Mouse (Mus musculus) liver, embryonic 14.5 days (tissue): ENCODE data around the gene Kalrn. TPM values are rescaled to one million over a fixed set of nuclear protein-coding genes. Genes with fewer than 3 reads are reported as not detected.

Experiments used
- ATAC-seq: fragments of 200-750 bp; cut with Nextera tagmentation; 2 replicates; pipeline ENCODE4 v1.8.0; 2017; ENCODE audit warnings: moderate number of reproducible peaks, mild to moderate bottlenecking, moderate library complexity; ENCODE audit not compliant: insufficient read depth
- DNase-seq, 3 experiments: peaks; one replicate each; pipeline ENCODE4 v3.0.0-alpha.2; 2012 to 2013; ENCODE audit warnings: low read depth in 3 of 3, low spot score in 3 of 3
- H3K27ac ChIP-seq: fragments of 300-500 bp; sonication (generic); 2 replicates; pipeline ENCODE4 v1.5.1; 2014; ENCODE audit warnings: moderate library complexity, mild to moderate bottlenecking, control low read depth, inconsistent platforms
- H3K27me3 ChIP-seq: fragments of 300-500 bp; sonication (generic); 2 replicates; pipeline ENCODE4 v1.6.1; 2014; ENCODE audit warnings: mild to moderate bottlenecking, low read length, moderate library complexity; ENCODE audit not compliant: control insufficient read depth, insufficient read depth
- H3K36me3 ChIP-seq: fragments of 300-500 bp; sonication (generic); replicated peaks from 2 replicates; pipeline ENCODE4 v1.6.1; 2014; ENCODE audit warnings: low read depth; ENCODE audit not compliant: control insufficient read depth, insufficient read depth
- H3K4me1 ChIP-seq, 2 experiments: fragments of 200-500 bp in 1 of 2; fragments of 300-500 bp in 1 of 2; sonication (generic) in 1 of 2; replicated peaks; 2 replicates each; pipeline ENCODE4 v1.6.1; 2012 to 2014; ENCODE audit warnings: antibody characterized with exemption in 1 of 2, inconsistent platforms in 1 of 2, low read length in 1 of 2; ENCODE audit not compliant: control insufficient read depth in 2 of 2, insufficient read depth in 2 of 2
- H3K4me2 ChIP-seq: fragments of 300-500 bp; sonication (generic); 2 replicates; pipeline ENCODE4 v1.6.1; 2014; ENCODE audit warnings: low read depth, mild to moderate bottlenecking, control low read depth, moderate library complexity
- H3K4me3 ChIP-seq, 2 experiments: fragments of 200-500 bp in 1 of 2; fragments of 300-500 bp in 1 of 2; sonication (generic) in 1 of 2; 2 replicates each; pipeline ENCODE4 v1.5.1; 2012 to 2014; ENCODE audit warnings: low read depth in 2 of 2, low read length in 2 of 2, mild to moderate bottlenecking in 2 of 2, control low read depth in 1 of 2, inconsistent platforms in 1 of 2, moderate library complexity in 1 of 2; ENCODE audit not compliant: insufficient read depth in 1 of 2
- H3K9ac ChIP-seq: fragments of 300-500 bp; sonication (generic); replicated peaks from 2 replicates; pipeline ENCODE4 v1.6.1; 2014; ENCODE audit warnings: mild to moderate bottlenecking, control low read depth, moderate library complexity
- H3K9me3 ChIP-seq: fragments of 300-500 bp; sonication (generic); 2 replicates; pipeline ENCODE4 v1.6.1; 2016; ENCODE audit warnings: low read length, mixed read lengths; ENCODE audit not compliant: control insufficient read depth
- CTCF ChIP-seq: IDR thresholded peaks from 2 replicates; pipeline ENCODE4 v1.5.1; 2016; ENCODE audit warnings: antibody characterized with exemption, low read depth, control low read depth
- EP300 ChIP-seq: IDR thresholded peaks from 2 replicates; pipeline ENCODE4 v1.6.1; 2016; ENCODE audit warnings: antibody characterized with exemption, low read depth
- WGBS: fragments of 180-500 bp; shearing (Covaris S2); extraction: QIAGEN DNeasy Blood & Tissue Kit; methylation state at CpG from one replicate; pipeline ENCODE4 v1.1.7; 2014; ENCODE audit not compliant: insufficient replicate concordance; 5-methylcytosine and 5-hydroxymethylcytosine counted together
- polyA plus RNA-seq, 2 experiments: library from polyadenylated mRNA; depleted of rRNA in 1 of 2; stranded (reverse) in 1 of 2; unstranded in 1 of 2; fragments of >200 nt; fragmentation: Nextera tagmentation in 1 of 2; extraction: Ambion mirVana in 1 of 2; gene quantifications; 2 replicates each; pipeline versions ENCODE4 v1.2.1 to v1.2.3; 2012 to 2014

Gene Kalrn
- polyA plus RNA-seq, 2 experiments, result 7.2 to 8.5 TPM

- 18% methylated on average over 8 of the region's 8 CpGs for WGBS
- Histone ChIP-seq H3K4me3 (no peak overlapping the region), H3K27ac (no peak overlapping the region), H3K9me3 (no peaks in the 10 kb centered on the region), H3K36me3 (no peaks in the 10 kb centered on the region), H3K4me2 (no peak overlapping the region), H3K27me3 (no peaks in the 10 kb centered on the region), H3K9ac (no peak overlapping the region), H3K4me1 (peaks cover 13 to 35% of the 10 kb centered on the region in 2 experiments)
- DNase-seq (peak in 1 of 3 experiments; percentile 20), ATAC-seq (peak; percentile 67; the same call in 1 of the 2 replicates)
- TF ChIP-seq EP300 (no peak), CTCF (no peak)
These were observed 649.6 kb downstream of the Kalrn start for GRCm38 (mm10) chr16:33923758-33924157.

DNA sequence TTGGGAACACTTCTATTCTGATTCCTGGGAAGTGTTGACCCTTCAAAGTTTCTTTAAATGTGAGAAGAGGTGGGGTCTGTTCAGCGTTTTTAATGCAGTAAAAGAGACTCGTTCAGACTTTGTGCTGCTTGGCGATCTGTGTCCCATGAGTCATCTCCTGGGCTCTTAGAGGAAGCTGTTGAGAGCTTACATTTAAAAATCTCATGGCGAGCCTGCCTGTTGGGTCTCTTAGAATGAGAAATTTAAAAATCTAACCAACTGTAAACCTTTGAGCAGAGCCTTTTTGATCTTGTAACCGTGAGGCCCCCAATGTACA lies 650.4 kb downstream of the Kalrn start:
- DNase-seq (no peak), ATAC-seq (no peak)
- Histone ChIP-seq H3K4me3 (no peak overlapping the region), H3K27ac (no peak overlapping the region), H3K4me1 (peaks cover 13 to 31% of the 10 kb centered on the region in 2 experiments), H3K9me3 (no peaks in the 10 kb centered on the region), H3K36me3 (no peaks in the 10 kb centered on the region), H3K4me2 (no peak overlapping the region; the same call in 1 of the 2 replicates), H3K9ac (no peak overlapping the region), H3K27me3 (no peaks in the 10 kb centered on the region)
- WGBS, result 17% methylated on average over 5 of the region's 5 CpGs
- TF ChIP-seq CTCF, result no peak
- no peak for TF ChIP-seq EP300

DNA sequence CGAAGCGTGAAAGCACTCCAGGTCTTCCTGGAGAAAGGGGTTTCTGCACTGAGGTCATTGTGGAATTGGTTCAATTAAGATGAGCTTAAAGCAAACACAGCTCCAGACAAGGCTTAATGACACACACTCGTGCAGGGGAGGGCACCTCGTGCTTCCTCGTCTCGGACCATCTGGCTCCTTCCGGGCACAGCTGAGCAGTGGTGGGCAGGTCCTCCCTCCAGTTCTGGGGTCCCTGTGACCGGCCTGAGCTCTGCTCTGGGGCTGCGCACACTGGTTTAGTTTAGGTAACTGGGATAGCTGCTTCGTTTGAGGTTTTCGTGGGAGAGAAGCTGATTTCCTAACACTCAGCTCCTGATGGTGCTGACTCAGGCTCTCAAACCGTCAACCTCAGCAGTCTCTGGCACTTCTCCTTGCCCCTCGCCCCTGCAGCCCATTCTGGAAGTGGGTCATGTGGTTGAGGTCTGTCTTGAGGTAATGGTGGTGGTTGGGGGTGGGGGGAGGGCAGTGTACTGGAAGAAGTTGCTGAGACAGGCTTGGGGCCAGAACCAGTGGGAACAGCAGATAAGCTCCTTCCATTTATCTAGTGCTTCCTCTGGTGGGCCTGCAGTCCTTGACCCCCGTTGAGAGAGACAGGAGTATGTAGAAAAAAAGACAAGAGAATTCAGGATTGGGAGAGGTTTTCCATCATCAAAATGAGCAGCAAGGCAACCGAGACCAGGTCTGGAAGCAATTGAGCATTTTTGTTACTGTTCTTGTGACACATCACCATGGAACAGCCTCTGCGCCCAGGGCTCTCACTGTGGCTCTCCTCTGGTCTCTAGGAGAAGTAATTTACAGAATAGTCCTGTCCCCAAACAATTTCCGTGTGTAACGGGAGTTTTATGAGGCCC lies 651.0 kb downstream of the Kalrn start:
- no peaks in the 10 kb centered on the region for H3K27me3 ChIP-seq
- no peaks in the 10 kb centered on the region for H3K9me3 ChIP-seq
- ATAC-seq, result peak; percentile 68
- H3K9ac ChIP-seq, result no peak overlapping the region
- no peak overlapping the region for H3K4me3 ChIP-seq
- H3K4me1 ChIP-seq, result peaks cover 13 to 33% of the 10 kb centered on the region in 2 experiments
- H3K4me2 ChIP-seq, result peak overlapping the region; percentile 8
- H3K27ac ChIP-seq, result no peak overlapping the region
- peak in 2 of 3 experiments; percentile 16 to 31 for DNase-seq
- H3K36me3 ChIP-seq, result no peaks in the 10 kb centered on the region
- TF ChIP-seq EP300, result no peak; the same call in 1 of the 2 replicates
- TF ChIP-seq CTCF, result no peak
- WGBS, result 8% methylated on average over 18 of the region's 18 CpGs

DNA sequence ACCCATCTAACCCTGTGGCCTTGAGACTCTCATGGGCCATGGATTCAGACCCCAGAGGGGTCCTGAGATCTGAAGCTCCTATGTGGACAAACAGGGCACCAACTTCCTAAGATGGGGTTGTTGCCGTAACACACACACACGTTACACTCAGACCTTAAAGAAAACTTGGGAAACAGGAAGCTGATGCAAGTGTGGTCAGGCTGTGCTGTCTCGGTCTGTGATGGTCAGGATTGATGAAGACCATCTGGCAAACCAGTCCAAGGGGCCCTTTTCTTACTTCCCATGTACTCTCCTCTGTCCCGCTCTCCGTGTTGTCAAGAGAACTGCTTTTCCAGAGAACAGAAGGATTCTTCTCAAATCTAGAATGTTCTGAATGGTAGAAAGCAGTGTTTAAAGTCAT lies 651.8 kb downstream of the Kalrn start:
- WGBS, result 38% methylated on average over 5 of the region's 5 CpGs
- ATAC-seq (no peak), DNase-seq (no peak)
- Histone ChIP-seq H3K9ac (no peak overlapping the region), H3K4me1 (peaks cover 13 to 42% of the 10 kb centered on the region in 2 experiments), H3K9me3 (no peaks in the 10 kb centered on the region), H3K4me2 (peak overlapping the region; percentile 8; the same call in 1 of the 2 replicates), H3K27ac (no peak overlapping the region), H3K36me3 (no peaks in the 10 kb centered on the region), H3K4me3 (no peak overlapping the region), H3K27me3 (no peaks in the 10 kb centered on the region)
- no peak for TF ChIP-seq CTCF
- no peak for TF ChIP-seq EP300

Other genes starting within 250 kb of the Kalrn start
- gene Ropn1, start 76.4 kb upstream of the Kalrn start, polyA plus RNA-seq (2012; rRNA removed), result not detected in 2 replicates
- gene Ropn1, start 76.4 kb upstream of the Kalrn start, polyA plus RNA-seq (2014; fragmentation: Nextera tagmentation; extraction: Ambion mirVana), result not detected in 2 replicates
- gene Ccdc14, start 117.1 kb upstream of the Kalrn start, polyA plus RNA-seq (2012; rRNA removed), result 2.1 and 3.2 TPM in 2 replicates
- gene Ccdc14, start 117.1 kb upstream of the Kalrn start, polyA plus RNA-seq (2014; fragmentation: Nextera tagmentation; extraction: Ambion mirVana), result 2.6 and 3.3 TPM in 2 replicates
- gene Mylk, start 171.7 kb upstream of the Kalrn start, polyA plus RNA-seq (2012; rRNA removed), result 3.8 and 5.4 TPM in 2 replicates
- 4.4 and 5.6 TPM in 2 replicates for gene Mylk, start 171.7 kb upstream of the Kalrn start, polyA plus RNA-seq (2014; fragmentation: Nextera tagmentation; extraction: Ambion mirVana)